Comparison of ENCODE assay signal across 8 mouse cellular contexts in genomic region chr7:88429786-88430691, GRCm38 (mm10). TPM values are rescaled to one million over a fixed set of nuclear protein-coding genes. Genes with fewer than 3 reads are reported as not detected.
DNase-seq lines count a peak whose midpoint lies in the region; ATAC-seq lines count a peak whose summit lies in the region.

Rab38 (plus strand) TSS chr7:88430273.

- peak within 1 kb of the TSS; percentile 63 for H3K4me3 ChIP-seq in erythroblast, embryonic 14.5 days (replicated peaks)
- H3K4me3 ChIP-seq in heart, embryonic 15.5 days, result peak within 1 kb of the TSS; percentile 61
- H3K4me3 ChIP-seq in liver, embryonic 13.5 days (replicated peaks), result peak within 1 kb of the TSS; percentile 60
- peak within 1 kb of the TSS; percentile 67 for H3K4me3 ChIP-seq in stomach, embryonic 16.5 days (replicated peaks; ENCODE audit: low read length)

- H3K4me2 ChIP-seq in heart, embryonic 15.5 days, result peak within 1 kb of the TSS; percentile 96
- H3K4me2 ChIP-seq in liver, embryonic 13.5 days, result peak within 1 kb of the TSS; percentile 75
- H3K4me2 ChIP-seq in stomach, embryonic 16.5 days (ENCODE audit: low read depth, low read length), result peak within 1 kb of the TSS; percentile 93

- no peaks in the 10 kb centered on the region for H3K36me3 ChIP-seq in erythroblast, embryonic 14.5 days (ENCODE audit: control insufficient read depth)
- H3K36me3 ChIP-seq in heart, embryonic 15.5 days, result no peaks in the 10 kb centered on the region
- H3K36me3 ChIP-seq in liver, embryonic 13.5 days, result no peaks in the 10 kb centered on the region
- H3K36me3 ChIP-seq in stomach, embryonic 16.5 days (ENCODE audit: control insufficient read depth, insufficient read depth, low read length), result no peaks in the 10 kb centered on the region

- peaks cover 3% of the 10 kb centered on the region; the same call in 1 of the 2 replicates for H3K27me3 ChIP-seq in erythroblast, embryonic 14.5 days (ENCODE audit: control insufficient read depth)
- peaks cover 4% of the 10 kb centered on the region; the same call in 1 of the 2 replicates for H3K27me3 ChIP-seq in heart, embryonic 15.5 days
- H3K27me3 ChIP-seq in liver, embryonic 13.5 days, result no peaks in the 10 kb centered on the region
- no peaks in the 10 kb centered on the region for H3K27me3 ChIP-seq in stomach, embryonic 16.5 days (ENCODE audit: control insufficient read depth, insufficient read depth, low read length)

- no peaks in the 10 kb centered on the region for H3K9me3 ChIP-seq in erythroblast, embryonic 14.5 days (ENCODE audit: control insufficient read depth, low read length)
- H3K9me3 ChIP-seq in heart, embryonic 15.5 days (replicated peaks), result no peaks in the 10 kb centered on the region
- H3K9me3 ChIP-seq in liver, embryonic 13.5 days (replicated peaks), result no peaks in the 10 kb centered on the region
- no peaks in the 10 kb centered on the region for H3K9me3 ChIP-seq in stomach, embryonic 16.5 days (replicated peaks; ENCODE audit: control insufficient read depth, low read length)

- peaks cover 7% of the 10 kb centered on the region for H3K4me1 ChIP-seq in erythroblast, embryonic 14.5 days (ENCODE audit: control insufficient read depth)
- H3K4me1 ChIP-seq in heart, embryonic 15.5 days (replicated peaks), result peaks cover 9% of the 10 kb centered on the region
- peaks cover 7% of the 10 kb centered on the region for H3K4me1 ChIP-seq in liver, embryonic 13.5 days (replicated peaks)
- no peaks in the 10 kb centered on the region for H3K4me1 ChIP-seq in stomach, embryonic 16.5 days (ENCODE audit: control insufficient read depth, insufficient read depth, low read length)

- peak within 1 kb of the TSS; percentile 56 for H3K9ac ChIP-seq in heart, embryonic 15.5 days
- peak within 1 kb of the TSS; percentile 62 for H3K9ac ChIP-seq in liver, embryonic 13.5 days
- peak within 1 kb of the TSS; percentile 82 for H3K9ac ChIP-seq in stomach, embryonic 16.5 days (ENCODE audit: low read length)

- no peak within 1 kb of the TSS for H3K27ac ChIP-seq in heart, embryonic 15.5 days
- H3K27ac ChIP-seq in liver, embryonic 13.5 days, result no peak within 1 kb of the TSS
- H3K27ac ChIP-seq in stomach, embryonic 16.5 days (ENCODE audit: low read length), result peak within 1 kb of the TSS; percentile 70

- peak; percentile 87 for ATAC-seq in heart, embryonic 15.5 days (replicated peaks; ENCODE audit: insufficient number of reproducible peaks, insufficient read depth, low FRiP score, low read depth)
- ATAC-seq in liver, embryonic 13.5 days (ENCODE audit: low read depth), result peak; percentile 92
- peak; percentile 98 for ATAC-seq in stomach, embryonic 16.5 days (ENCODE audit: insufficient read depth, low FRiP score)

- 2% methylated on average over 35 of the region's 35 CpGs for WGBS in heart, embryonic 15.5 days
- WGBS in liver, embryonic 13.5 days (ENCODE audit: insufficient replicate concordance), result 2% methylated on average over 35 of the region's 35 CpGs
- under 1% methylated on average over 35 of the region's 35 CpGs for WGBS in stomach, embryonic 16.5 days

- DNase-seq in cerebellum, postnatal 25 days, result peak; percentile 10 to 14
- no peak for DNase-seq in cerebellum, adult 11 months
- peak; percentile 71 for DNase-seq in kidney, postnatal 10 days
- peak; percentile 33 for DNase-seq in liver, embryonic 13.5 days
- peak; percentile 66 for DNase-seq in neural tube, embryonic 10.5 days (ENCODE audit: extremely low spot score, low spot score)

RNA-seq across cellular contexts. Expression of gene Rab38, which starts in this region (rescaled TPM):
- polyA plus RNA-seq in erythroblast, embryonic 14.5 days (2012), result 0.03 TPM in 1 of 2 replicates, not detected in the other
- polyA plus RNA-seq in heart, embryonic 15.5 days (2015; fragmentation: Nextera tagmentation; extraction: Ambion mirVana), result 1.7 and 3.9 TPM in 2 replicates
- 4.8 and 5.2 TPM in 2 replicates for polyA plus RNA-seq in liver, embryonic 13.5 days (2015; fragmentation: Nextera tagmentation; extraction: Ambion mirVana)
- polyA plus RNA-seq in stomach, embryonic 16.5 days (2015; fragmentation: Nextera tagmentation; extraction: Ambion mirVana), result 22.5 and 29.0 TPM in 2 replicates
